Mouse (Mus musculus): ENCODE measurements around the gene Scgb3a1. TPM values are rescaled to one million over a fixed set of nuclear protein-coding genes. Genes with fewer than 3 reads are reported as not detected.
A peak's percentile ranks its signal among the peaks of the same experiment; 100 is the strongest.

The Scgb3a1 gene
- total RNA-seq (2014; rRNA removed) (2.7 TPM in 1 of 2 replicates, not detected in the other), polyA plus RNA-seq (2015; fragmentation: Nextera tagmentation; extraction: Ambion mirVana) (0.44 TPM in 1 of 2 replicates, not detected in the other)

GRCm38 (mm10) chr11:49663310-49663709, at the start of gene Scgb3a1:
Gene Scgb3a1, plus strand, starts transcription at chr11:49663610.
- DNase-seq (no peak), ATAC-seq (no peak)
- Histone ChIP-seq H3K4me3 (ENCODE audit: low read depth, low read length) (no peak within 1 kb of the TSS), H3K27ac (ENCODE audit: low read depth, low read length) (no peak within 1 kb of the TSS), H3K4me2 (ENCODE audit: low read depth) (no peak within 1 kb of the TSS), H3K27me3 (ENCODE audit: insufficient read depth, low read length) (no peaks in the 10 kb centered on the region), H3K4me1 (ENCODE audit: insufficient read depth) (no peaks in the 10 kb centered on the region), H3K36me3 (ENCODE audit: insufficient read depth) (peaks cover under 1% of the 10 kb centered on the region; the same call in 1 of the 2 replicates), H3K9ac (no peak within 1 kb of the TSS), H3K9me3 (ENCODE audit: low read length) (no peaks in the 10 kb centered on the region)
- no peak for TF ChIP-seq CTCF (IDR thresholded peaks at IDR 0.05; ENCODE audit: low read depth)
- 89% methylated on average over 5 of the region's 5 CpGs for WGBS

GRCm38 (mm10) chr11:49615856-49616725, 47.3 kb upstream of the Scgb3a1 start:
- Histone ChIP-seq H3K9ac (no peak overlapping the region), H3K9me3 (ENCODE audit: low read length) (no peaks in the 10 kb centered on the region), H3K27ac (ENCODE audit: low read depth, low read length) (no peak overlapping the region), H3K4me1 (ENCODE audit: insufficient read depth) (no peaks in the 10 kb centered on the region), H3K4me2 (ENCODE audit: low read depth) (no peak overlapping the region), H3K27me3 (ENCODE audit: insufficient read depth, low read length) (no peaks in the 10 kb centered on the region), H3K4me3 (ENCODE audit: low read depth, low read length) (no peak overlapping the region), H3K36me3 (ENCODE audit: insufficient read depth) (no peaks in the 10 kb centered on the region)
- no peak for TF ChIP-seq CTCF (IDR thresholded peaks at IDR 0.05; ENCODE audit: low read depth)
- DNase-seq: no peak
- ATAC-seq: no peak
- 87% methylated on average over 10 of the region's 10 CpGs for WGBS

- TF ChIP-seq CTCF (IDR thresholded peaks at IDR 0.05; ENCODE audit: low read depth): no peak
- Histone ChIP-seq H3K9ac (no peak overlapping the region), H3K27ac (ENCODE audit: low read depth, low read length) (no peak overlapping the region), H3K4me1 (ENCODE audit: insufficient read depth) (no peaks in the 10 kb centered on the region), H3K4me2 (ENCODE audit: low read depth) (no peak overlapping the region), H3K27me3 (ENCODE audit: insufficient read depth, low read length) (no peaks in the 10 kb centered on the region), H3K9me3 (ENCODE audit: low read length) (no peaks in the 10 kb centered on the region), H3K4me3 (ENCODE audit: low read depth, low read length) (no peak overlapping the region), H3K36me3 (ENCODE audit: insufficient read depth) (no peaks in the 10 kb centered on the region)
- DNase-seq: no peak
- no peak for ATAC-seq
- WGBS: 78% methylated on average over 8 of the region's 8 CpGs
Observed at GRCm38 (mm10) chr11:49618476-49618875, 44.9 kb upstream of the Scgb3a1 start.

DNA sequence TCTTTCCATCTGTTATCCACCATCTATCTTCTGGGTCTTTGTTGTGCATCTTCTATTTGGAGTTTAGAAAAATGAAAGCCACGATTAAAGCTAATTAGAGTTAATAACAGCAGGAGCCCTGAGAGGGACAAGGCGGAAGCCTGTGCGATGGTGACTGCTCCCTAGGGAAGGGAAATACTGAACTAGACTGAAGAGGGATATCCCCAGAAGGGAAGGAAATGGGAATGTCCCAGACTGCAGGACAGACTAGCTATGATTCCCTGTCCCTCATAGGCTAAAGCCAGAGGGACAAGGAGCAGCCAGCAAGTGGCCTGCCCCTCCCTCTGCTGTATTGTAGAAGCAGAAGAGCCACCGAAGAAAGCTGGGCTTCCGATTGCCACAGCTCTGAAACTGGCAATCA, 41.5 kb upstream of the Scgb3a1 start:
- WGBS: 70% methylated on average over 5 of the region's 5 CpGs
- H3K9me3 ChIP-seq (ENCODE audit: low read length): no peaks in the 10 kb centered on the region
- ATAC-seq (no peak), DNase-seq (no peak)
- no peak overlapping the region for H3K4me2 ChIP-seq (ENCODE audit: low read depth)
- TF ChIP-seq CTCF (IDR thresholded peaks at IDR 0.05; ENCODE audit: low read depth): no peak
- H3K9ac ChIP-seq: no peak overlapping the region
- H3K27me3 ChIP-seq (ENCODE audit: insufficient read depth, low read length): no peaks in the 10 kb centered on the region
- no peaks in the 10 kb centered on the region for H3K36me3 ChIP-seq (ENCODE audit: insufficient read depth)
- no peaks in the 10 kb centered on the region for H3K4me1 ChIP-seq (ENCODE audit: insufficient read depth)
- no peak overlapping the region for H3K4me3 ChIP-seq (ENCODE audit: low read depth, low read length)
- no peak overlapping the region for H3K27ac ChIP-seq (ENCODE audit: low read depth, low read length)

GRCm38 (mm10) chr11:49624156-49624555, 39.3 kb upstream of the Scgb3a1 start:
- Histone ChIP-seq H3K36me3 (ENCODE audit: insufficient read depth) (no peaks in the 10 kb centered on the region), H3K27me3 (ENCODE audit: insufficient read depth, low read length) (no peaks in the 10 kb centered on the region), H3K27ac (ENCODE audit: low read depth, low read length) (no peak overlapping the region), H3K9ac (no peak overlapping the region), H3K4me3 (ENCODE audit: low read depth, low read length) (no peak overlapping the region), H3K4me1 (ENCODE audit: insufficient read depth) (no peaks in the 10 kb centered on the region), H3K4me2 (ENCODE audit: low read depth) (no peak overlapping the region), H3K9me3 (ENCODE audit: low read length) (no peaks in the 10 kb centered on the region)
- DNase-seq (no peak), ATAC-seq (no peak)
- no peak for TF ChIP-seq CTCF (IDR thresholded peaks at IDR 0.05; ENCODE audit: low read depth)
- WGBS: 92% methylated on average over 3 of the region's 3 CpGs

DNA sequence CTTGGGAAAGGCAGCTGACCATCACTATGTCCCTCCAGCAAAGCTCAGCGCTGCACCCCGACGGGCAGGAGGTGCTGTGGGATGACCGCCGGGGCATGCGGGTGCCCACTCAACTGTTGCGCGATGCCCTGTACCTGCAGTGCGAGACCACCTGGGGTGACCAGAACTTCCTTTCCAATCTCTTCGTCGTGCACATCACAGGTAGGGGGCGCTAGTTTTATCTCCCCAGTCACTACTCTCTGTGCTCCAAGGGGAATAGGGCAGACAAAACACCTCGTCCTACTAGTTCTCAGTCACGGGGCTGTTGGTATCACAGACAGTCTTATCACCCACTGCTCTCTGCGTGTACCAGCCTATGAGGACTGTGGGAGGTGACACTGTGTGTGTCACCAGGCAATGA, 37.5 kb upstream of the Scgb3a1 start:
- WGBS: 65% methylated on average over 15 of the region's 15 CpGs
- ATAC-seq (no peak), DNase-seq (no peak)
- Histone ChIP-seq H3K4me1 (ENCODE audit: insufficient read depth) (no peaks in the 10 kb centered on the region), H3K4me2 (ENCODE audit: low read depth) (no peak overlapping the region), H3K27ac (ENCODE audit: low read depth, low read length) (no peak overlapping the region), H3K27me3 (ENCODE audit: insufficient read depth, low read length) (no peaks in the 10 kb centered on the region), H3K9me3 (ENCODE audit: low read length) (no peaks in the 10 kb centered on the region), H3K9ac (no peak overlapping the region), H3K36me3 (ENCODE audit: insufficient read depth) (no peaks in the 10 kb centered on the region), H3K4me3 (ENCODE audit: low read depth, low read length) (no peak overlapping the region)
- TF ChIP-seq CTCF (IDR thresholded peaks at IDR 0.05; ENCODE audit: low read depth): peak; percentile 30; the same call in 1 of the 2 replicates

DNA sequence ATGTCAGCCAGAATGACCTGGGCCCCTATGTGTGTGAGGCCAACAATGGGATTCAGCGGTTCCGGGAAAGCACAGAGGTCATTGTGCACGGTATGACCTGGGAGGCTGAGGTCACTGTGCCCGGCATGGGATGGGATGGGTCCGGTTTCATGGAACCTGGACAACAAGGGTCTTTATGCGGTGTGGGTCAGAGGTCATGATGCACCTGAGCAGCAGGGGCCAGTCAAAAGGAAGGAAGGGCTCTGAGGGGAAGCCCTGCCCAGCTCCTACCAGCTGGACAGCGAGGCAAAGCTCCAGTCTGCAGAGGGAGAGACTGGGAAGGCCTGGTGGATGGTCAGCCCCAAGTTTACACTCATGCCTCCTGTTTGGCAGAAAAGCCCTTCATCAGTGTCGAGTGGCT, 36.7 kb upstream of the Scgb3a1 start:
- no peak overlapping the region for H3K4me3 ChIP-seq (ENCODE audit: low read depth, low read length)
- H3K4me1 ChIP-seq (ENCODE audit: insufficient read depth): no peaks in the 10 kb centered on the region
- WGBS: 74% methylated on average over 8 of the region's 8 CpGs
- no peak overlapping the region for H3K27ac ChIP-seq (ENCODE audit: low read depth, low read length)
- no peak overlapping the region for H3K4me2 ChIP-seq (ENCODE audit: low read depth)
- no peaks in the 10 kb centered on the region for H3K27me3 ChIP-seq (ENCODE audit: insufficient read depth, low read length)
- ATAC-seq: no peak
- DNase-seq: no peak
- H3K9ac ChIP-seq: no peak overlapping the region
- H3K9me3 ChIP-seq (ENCODE audit: low read length): no peaks in the 10 kb centered on the region
- no peak for TF ChIP-seq CTCF (IDR thresholded peaks at IDR 0.05; ENCODE audit: low read depth)
- no peaks in the 10 kb centered on the region for H3K36me3 ChIP-seq (ENCODE audit: insufficient read depth)

All from forebrain, postnatal 0 days (tissue).